Mouse (Mus musculus): ENCODE data around the gene Cpox. TPM values are rescaled to one million over a fixed set of nuclear protein-coding genes. Genes with fewer than 3 reads are reported as not detected.

The Cpox gene
- 64.4 and 80.4 TPM in 2 replicates for polyA plus RNA-seq (2015; fragmentation: Nextera tagmentation; extraction: Ambion mirVana)

GRCm38 (mm10) chr16:58669917-58670630 is at the start of gene Cpox:
Gene Cpox, plus strand, starts transcription at chr16:58670292.
- Histone ChIP-seq H3K4me1 (no peaks in the 10 kb centered on the region), H3K4me2 (peak within 1 kb of the TSS; percentile 66), H3K9me3 (no peaks in the 10 kb centered on the region), H3K4me3 (replicated peaks) (peak within 1 kb of the TSS; percentile 97), H3K27ac (peak within 1 kb of the TSS; percentile 95), H3K9ac (peak within 1 kb of the TSS; percentile 86), H3K27me3 (replicated peaks) (no peaks in the 10 kb centered on the region), H3K36me3 (peaks cover 19% of the 10 kb centered on the region)
- under 1% methylated on average over 51 of the region's 51 CpGs for WGBS
- ATAC-seq (ENCODE audit: insufficient read depth, low FRiP score, low read depth): peak; percentile 100

- ATAC-seq (ENCODE audit: insufficient read depth, low FRiP score, low read depth): no peak
- Histone ChIP-seq H3K4me2 (no peak overlapping the region), H3K36me3 (no peaks in the 10 kb centered on the region), H3K4me1 (no peaks in the 10 kb centered on the region), H3K27ac (no peak overlapping the region), H3K9me3 (no peaks in the 10 kb centered on the region), H3K9ac (no peak overlapping the region), H3K4me3 (replicated peaks) (no peak overlapping the region), H3K27me3 (replicated peaks) (no peaks in the 10 kb centered on the region)
- WGBS: 74% methylated on average over 3 of the region's 3 CpGs
Measured at GRCm38 (mm10) chr16:58622377-58622776, 47.7 kb upstream of the Cpox start.

GRCm38 (mm10) chr16:58623114-58623513 is 47.0 kb upstream of the Cpox start:
- no peaks in the 10 kb centered on the region for H3K36me3 ChIP-seq
- ATAC-seq (ENCODE audit: insufficient read depth, low FRiP score, low read depth): no peak
- H3K4me2 ChIP-seq: no peak overlapping the region
- no peak overlapping the region for H3K9ac ChIP-seq
- H3K4me1 ChIP-seq: no peaks in the 10 kb centered on the region
- WGBS: 60% methylated on average over 4 of the region's 4 CpGs
- H3K4me3 ChIP-seq (replicated peaks): no peak overlapping the region
- H3K27me3 ChIP-seq (replicated peaks): no peaks in the 10 kb centered on the region
- H3K27ac ChIP-seq: no peak overlapping the region
- H3K9me3 ChIP-seq: no peaks in the 10 kb centered on the region

GRCm38 (mm10) chr16:58623944-58624343 is 46.1 kb upstream of the Cpox start:
- Histone ChIP-seq H3K27ac (no peak overlapping the region), H3K36me3 (no peaks in the 10 kb centered on the region), H3K4me1 (no peaks in the 10 kb centered on the region), H3K9me3 (no peaks in the 10 kb centered on the region), H3K9ac (no peak overlapping the region), H3K27me3 (replicated peaks) (no peaks in the 10 kb centered on the region), H3K4me2 (no peak overlapping the region), H3K4me3 (replicated peaks) (no peak overlapping the region)
- no peak for ATAC-seq (ENCODE audit: insufficient read depth, low FRiP score, low read depth)
- 81% methylated on average over 6 of the region's 6 CpGs for WGBS

- Histone ChIP-seq H3K4me3 (replicated peaks) (no peak overlapping the region), H3K27me3 (replicated peaks) (no peaks in the 10 kb centered on the region), H3K4me2 (no peak overlapping the region), H3K4me1 (no peaks in the 10 kb centered on the region), H3K9ac (no peak overlapping the region), H3K9me3 (no peaks in the 10 kb centered on the region), H3K27ac (no peak overlapping the region), H3K36me3 (no peaks in the 10 kb centered on the region)
- WGBS: 78% methylated on average over 4 of the region's 4 CpGs
- ATAC-seq (ENCODE audit: insufficient read depth, low FRiP score, low read depth): no peak
Measured at GRCm38 (mm10) chr16:58627597-58628335, 42.3 kb upstream of the Cpox start.

GRCm38 (mm10) chr16:58628336-58628680 is 41.8 kb upstream of the Cpox start:
- Histone ChIP-seq H3K27me3 (replicated peaks) (no peaks in the 10 kb centered on the region), H3K9me3 (no peaks in the 10 kb centered on the region), H3K4me1 (no peaks in the 10 kb centered on the region), H3K9ac (no peak overlapping the region), H3K27ac (no peak overlapping the region), H3K4me2 (no peak overlapping the region), H3K36me3 (no peaks in the 10 kb centered on the region), H3K4me3 (replicated peaks) (no peak overlapping the region)
- 100% methylated on average over 2 of the region's 2 CpGs for WGBS
- ATAC-seq (ENCODE audit: insufficient read depth, low FRiP score, low read depth): no peak

GRCm38 (mm10) chr16:58628968-58629367 is 41.1 kb upstream of the Cpox start:
- Histone ChIP-seq H3K36me3 (no peaks in the 10 kb centered on the region), H3K4me1 (no peaks in the 10 kb centered on the region), H3K9me3 (no peaks in the 10 kb centered on the region), H3K27ac (no peak overlapping the region), H3K27me3 (replicated peaks) (no peaks in the 10 kb centered on the region), H3K4me2 (no peak overlapping the region), H3K4me3 (replicated peaks) (no peak overlapping the region), H3K9ac (no peak overlapping the region)
- ATAC-seq (ENCODE audit: insufficient read depth, low FRiP score, low read depth): no peak
- WGBS: 86% methylated on average over 5 of the region's 5 CpGs

- Histone ChIP-seq H3K9ac (no peak overlapping the region), H3K4me1 (no peaks in the 10 kb centered on the region), H3K4me2 (no peak overlapping the region), H3K27me3 (replicated peaks) (no peaks in the 10 kb centered on the region), H3K36me3 (no peaks in the 10 kb centered on the region), H3K27ac (no peak overlapping the region), H3K9me3 (no peaks in the 10 kb centered on the region), H3K4me3 (replicated peaks) (no peak overlapping the region)
- 71% methylated on average over 2 of the region's 2 CpGs for WGBS
- no peak for ATAC-seq (ENCODE audit: insufficient read depth, low FRiP score, low read depth)
Measured at GRCm38 (mm10) chr16:58629736-58630135, 40.4 kb upstream of the Cpox start.

- WGBS: 47% methylated on average over 2 of the region's 2 CpGs
- Histone ChIP-seq H3K36me3 (no peaks in the 10 kb centered on the region), H3K4me2 (no peak overlapping the region), H3K27ac (no peak overlapping the region), H3K4me3 (replicated peaks) (no peak overlapping the region), H3K4me1 (no peaks in the 10 kb centered on the region), H3K9me3 (no peaks in the 10 kb centered on the region), H3K9ac (no peak overlapping the region), H3K27me3 (replicated peaks) (no peaks in the 10 kb centered on the region)
- no peak for ATAC-seq (ENCODE audit: insufficient read depth, low FRiP score, low read depth)
Measured at GRCm38 (mm10) chr16:58635866-58636265, 34.2 kb upstream of the Cpox start.

- H3K27ac ChIP-seq: no peak overlapping the region
- 76% methylated on average over 4 of the region's 4 CpGs for WGBS
Measured at GRCm38 (mm10) chr16:58637448-58637847, 32.6 kb upstream of the Cpox start.

GRCm38 (mm10) chr16:58638016-58638415 is 32.1 kb upstream of the Cpox start:
- H3K4me3 ChIP-seq (replicated peaks): no peak overlapping the region
- no peak for ATAC-seq (ENCODE audit: insufficient read depth, low FRiP score, low read depth)
- 78% methylated on average over 7 of the region's 7 CpGs for WGBS

More at GRCm38 (mm10) chr16:58637448-58637847, 32.6 kb upstream of the Cpox start:
- no peak for ATAC-seq (ENCODE audit: insufficient read depth, low FRiP score, low read depth)
- Histone ChIP-seq H3K9ac (no peak overlapping the region), H3K4me3 (replicated peaks) (no peak overlapping the region), H3K9me3 (no peaks in the 10 kb centered on the region), H3K4me1 (no peaks in the 10 kb centered on the region), H3K4me2 (no peak overlapping the region), H3K36me3 (no peaks in the 10 kb centered on the region), H3K27me3 (replicated peaks) (no peaks in the 10 kb centered on the region)

GRCm38 (mm10) chr16:58638689-58639175 is 31.4 kb upstream of the Cpox start, which contains the start of gene E330017A01Rik:
Gene E330017A01Rik, minus strand, starts transcription at chr16:58638739.
- Histone ChIP-seq H3K27me3 (replicated peaks) (no peaks in the 10 kb centered on the region), H3K27ac (no peak within 1 kb of the TSS), H3K9ac (no peak within 1 kb of the TSS), H3K4me3 (replicated peaks) (no peak within 1 kb of the TSS), H3K36me3 (no peaks in the 10 kb centered on the region), H3K4me1 (no peaks in the 10 kb centered on the region), H3K9me3 (no peaks in the 10 kb centered on the region), H3K4me2 (no peak within 1 kb of the TSS)
- 65% methylated on average over 3 of the region's 3 CpGs for WGBS
- ATAC-seq (ENCODE audit: insufficient read depth, low FRiP score, low read depth): no peak

More at GRCm38 (mm10) chr16:58638016-58638415, 32.1 kb upstream of the Cpox start:
- H3K27me3 ChIP-seq (replicated peaks): no peaks in the 10 kb centered on the region
- no peaks in the 10 kb centered on the region for H3K9me3 ChIP-seq
- no peak overlapping the region for H3K4me2 ChIP-seq
- no peak overlapping the region for H3K27ac ChIP-seq
- H3K4me1 ChIP-seq: no peaks in the 10 kb centered on the region
- no peak overlapping the region for H3K9ac ChIP-seq
- no peaks in the 10 kb centered on the region for H3K36me3 ChIP-seq

Data from stomach, embryonic 15.5 days (tissue).